Mouse (Mus musculus) left cerebral cortex, postnatal 4 days (tissue): ENCODE measurements around the gene Cyth1. TPM values are rescaled to one million over a fixed set of nuclear protein-coding genes. Genes with fewer than 3 reads are reported as not detected.

Experiments
- DNase-seq: peaks from one replicate; pipeline ENCODE4 v3.0.0-alpha.2; 2022
- intact Hi-C: fragments of 180-260 bp; cut with DNase I; formaldehyde crosslinking; loops from one replicate; pipeline ENCODE4 v1.15.1; 2025
- total RNA-seq, 2 experiments: library from RNA; stranded (reverse); gene quantifications; 2 replicates each; pipeline ENCODE4 v1.2.3; 2021

Cyth1 gene
- total RNA-seq, 2 experiments from 2014 or later, result 66.3 to 70.5 TPM

- intact Hi-C loops, result no loop called here
- no peak for DNase-seq
Observed at GRCm38 (mm10) chr11:118130534-118130933, 117.9 kb downstream of the Cyth1 start, which contains the start of gene Dnah17. Gene Dnah17 (minus strand): TSS chr11:118130634.

GRCm38 (mm10) chr11:118129812-118130211 lies 118.6 kb downstream of the Cyth1 start:
- intact Hi-C loops, result no loop called here

DNA sequence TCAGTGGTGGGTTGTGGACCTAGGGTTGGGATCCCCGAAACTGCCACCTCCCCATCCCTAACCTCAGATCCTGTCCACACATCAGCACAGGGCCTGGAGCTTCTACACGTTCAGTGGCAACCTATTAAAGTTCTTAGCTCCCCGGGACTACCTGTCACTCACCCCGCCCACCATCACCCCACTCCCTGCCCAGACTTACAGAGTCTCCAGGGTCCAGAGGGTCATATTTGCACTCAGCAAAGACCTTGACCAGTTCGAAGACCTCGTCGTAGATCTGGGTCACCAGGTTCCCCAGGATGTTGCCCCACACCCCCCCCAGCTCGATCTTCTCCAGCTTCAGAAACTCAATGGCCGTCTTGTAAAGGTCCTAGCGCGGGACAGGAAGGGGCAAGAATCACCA lies 126.8 kb downstream of the Cyth1 start:
- intact Hi-C loops, result no loop called here
- DNase-seq, result no peak

More at GRCm38 (mm10) chr11:118129812-118130211, 118.6 kb downstream of the Cyth1 start:
- DNase-seq, result no peak

GRCm38 (mm10) chr11:118118777-118119176 lies 129.6 kb downstream of the Cyth1 start:
- intact Hi-C loops, result no loop called here
- DNase-seq, result no peak

- intact Hi-C loops, result no loop called here
- DNase-seq, result no peak
Observed at GRCm38 (mm10) chr11:118114581-118115110, 133.7 kb downstream of the Cyth1 start.

GRCm38 (mm10) chr11:118113516-118114205 lies 134.7 kb downstream of the Cyth1 start:
- intact Hi-C loops, result no loop called here
- no peak for DNase-seq

GRCm38 (mm10) chr11:118104001-118104400 lies 144.4 kb downstream of the Cyth1 start:
- peak; percentile 85 for DNase-seq
- intact Hi-C loops, result loop anchor here (5.0 kb wide), 1 partner anchor 113 kb away; no protein-coding TSS in a partner anchor

DNA sequence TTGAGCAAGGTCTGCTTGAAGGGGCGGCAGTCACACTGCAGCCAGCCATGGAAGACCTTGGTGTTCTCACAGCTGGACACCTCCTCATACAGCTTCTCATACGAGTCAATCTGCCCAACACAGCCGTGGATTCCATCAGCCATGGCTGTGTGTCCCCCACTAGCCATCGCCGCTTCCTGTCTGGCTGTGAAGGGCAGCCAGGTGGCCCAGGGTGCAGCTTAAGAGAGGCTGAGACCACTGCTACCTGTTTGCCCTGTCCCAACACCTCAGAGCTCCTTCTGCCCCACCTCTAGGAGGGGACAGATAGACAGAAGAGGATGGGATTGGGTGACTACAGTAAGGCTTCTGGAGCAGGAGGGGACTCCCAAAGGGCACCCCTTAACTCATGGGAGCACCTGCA lies 145.0 kb downstream of the Cyth1 start:
- intact Hi-C loops, result loop anchor here (5.0 kb wide), 1 partner anchor 114 kb away; no protein-coding TSS in a partner anchor
- no peak for DNase-seq

- peak; percentile 85 for DNase-seq
Observed at GRCm38 (mm10) chr11:118102838-118103237, 145.6 kb downstream of the Cyth1 start.

GRCm38 (mm10) chr11:118101133-118101532 lies 147.3 kb downstream of the Cyth1 start:
- intact Hi-C loops, result loop anchor here (5.0 kb wide), 1 partner anchor 116 kb away; no protein-coding TSS in a partner anchor
- DNase-seq, result no peak

More at GRCm38 (mm10) chr11:118102838-118103237, 145.6 kb downstream of the Cyth1 start:
- intact Hi-C loops, result loop anchor here (5.0 kb wide), 1 partner anchor 114 kb away; no protein-coding TSS in a partner anchor

GRCm38 (mm10) chr11:118096736-118097135 lies 151.7 kb downstream of the Cyth1 start:
- DNase-seq, result no peak
- intact Hi-C loops, result no loop called here

GRCm38 (mm10) chr11:118095004-118095403 lies 153.4 kb downstream of the Cyth1 start:
- intact Hi-C loops, result no loop called here
- no peak for DNase-seq

GRCm38 (mm10) chr11:118091002-118091670 lies 157.3 kb downstream of the Cyth1 start:
- intact Hi-C loops, result no loop called here
- no peak for DNase-seq

GRCm38 (mm10) chr11:118088896-118089295 lies 159.5 kb downstream of the Cyth1 start:
- intact Hi-C loops, result no loop called here
- DNase-seq, result no peak

GRCm38 (mm10) chr11:118085961-118086360 lies 162.4 kb downstream of the Cyth1 start:
- intact Hi-C loops, result no loop called here
- DNase-seq, result no peak

- no peak for DNase-seq
- intact Hi-C loops, result no loop called here
Observed at GRCm38 (mm10) chr11:118085176-118085575, 163.2 kb downstream of the Cyth1 start.

- DNase-seq, result no peak
- intact Hi-C loops, result loop anchor here (5.0 kb wide), 1 partner anchor 212 kb away; the partner anchor contains the start of gene Tha1
Observed at GRCm38 (mm10) chr11:118084266-118084665, 164.1 kb downstream of the Cyth1 start.

- intact Hi-C loops, result loop anchor here (2.0 to 5.0 kb wide), 2 partner anchors 137 to 212 kb away; partner anchors contain the start of gene Tha1
- DNase-seq, result peak; percentile 83
Observed at GRCm38 (mm10) chr11:118083811-118084210, 164.6 kb downstream of the Cyth1 start.

- DNase-seq, result no peak
- intact Hi-C loops, result loop anchor here (2.0 to 5.0 kb wide), 2 partner anchors 139 to 210 kb away; partner anchors contain the start of gene Tha1
Observed at GRCm38 (mm10) chr11:118082294-118082693, 166.1 kb downstream of the Cyth1 start.
